Mouse (Mus musculus) frontal cortex, postnatal 36 days (tissue): ENCODE data around the gene Gpx4.

Experiments
- DNase-seq, 2 experiments: peaks; one replicate each; pipeline ENCODE4 v3.0.0; 2022; ENCODE audit warnings: low spot score in 2 of 2

The Gpx4 gene

GRCm38 (mm10) chr10:80072623-80073489 lies 25.9 kb downstream of the Gpx4 start:
- no peak for DNase-seq

- peak in 1 of 2 experiments; percentile 51 for DNase-seq
Observed at GRCm38 (mm10) chr10:80074813-80075601, 28.0 kb downstream of the Gpx4 start.

GRCm38 (mm10) chr10:80075924-80076323 lies 29.0 kb downstream of the Gpx4 start:
- DNase-seq = no peak

- no peak for DNase-seq
Observed at GRCm38 (mm10) chr10:80076386-80076785, 29.4 kb downstream of the Gpx4 start.

- no peak for DNase-seq
Observed at GRCm38 (mm10) chr10:80077312-80077711, 30.3 kb downstream of the Gpx4 start.

- DNase-seq = no peak
Observed at GRCm38 (mm10) chr10:80078366-80078765, 31.4 kb downstream of the Gpx4 start.

- no peak for DNase-seq
Observed at GRCm38 (mm10) chr10:80080396-80081070, 33.6 kb downstream of the Gpx4 start.

GRCm38 (mm10) chr10:80081075-80081474 lies 34.1 kb downstream of the Gpx4 start:
- DNase-seq = no peak

- peak; percentile 17 to 24 for DNase-seq
Observed at GRCm38 (mm10) chr10:80084817-80085487, 38.0 kb downstream of the Gpx4 start.

- no peak for DNase-seq
Observed at GRCm38 (mm10) chr10:80086847-80087246, 39.9 kb downstream of the Gpx4 start.

GRCm38 (mm10) chr10:80087483-80087882 lies 40.5 kb downstream of the Gpx4 start:
- no peak for DNase-seq

GRCm38 (mm10) chr10:80089146-80089545 lies 42.2 kb downstream of the Gpx4 start:
- DNase-seq = no peak

GRCm38 (mm10) chr10:80091527-80091926 lies 44.6 kb downstream of the Gpx4 start:
- DNase-seq = no peak

- DNase-seq = no peak
Observed at GRCm38 (mm10) chr10:80092690-80093089, 45.7 kb downstream of the Gpx4 start.

- no peak for DNase-seq
Observed at GRCm38 (mm10) chr10:80094085-80094484, 47.1 kb downstream of the Gpx4 start.

GRCm38 (mm10) chr10:80094684-80095083 lies 47.7 kb downstream of the Gpx4 start:
- no peak for DNase-seq

GRCm38 (mm10) chr10:80095547-80095946 lies 48.6 kb downstream of the Gpx4 start:
- DNase-seq = no peak

- no peak for DNase-seq
Observed at GRCm38 (mm10) chr10:80097275-80097674, 50.3 kb downstream of the Gpx4 start.

GRCm38 (mm10) chr10:80098630-80099029 lies 51.7 kb downstream of the Gpx4 start:
- no peak for DNase-seq

- no peak for DNase-seq
Observed at GRCm38 (mm10) chr10:80100982-80101381, 54.0 kb downstream of the Gpx4 start.

GRCm38 (mm10) chr10:80102216-80102915 lies 55.4 kb downstream of the Gpx4 start:
- DNase-seq = peak; percentile 81
